Mouse (Mus musculus): ENCODE measurements around the gene Alkbh1.

- no peak for TF ChIP-seq CTCF (IDR thresholded peaks at IDR 0.05; ENCODE audit: insufficient read depth, low read depth, low read length)
- no peak for TF ChIP-seq POLR2A (IDR thresholded peaks at IDR 0.05; ENCODE audit: insufficient read depth, low read depth, low read length)
Measured at GRCm38 (mm10) chr12:87399119-87399819, 44.5 kb downstream of the Alkbh1 start.

Data from olfactory bulb, adult 2 months (tissue).